Mouse (Mus musculus) gastrocnemius, postnatal 25 days (tissue): Measurements from ENCODE around the gene Mecr. TPM values are rescaled to one million over a fixed set of nuclear protein-coding genes. Genes with fewer than 3 reads are reported as not detected.

Experiments
- DNase-seq: peaks from one replicate; pipeline ENCODE4 v3.0.0; 2022
- total RNA-seq, 2 experiments: library from RNA; stranded (reverse); gene quantifications; 1 replicate in 1 of 2; 2 replicates in 1 of 2; pipeline ENCODE4 v1.2.3; 2021

The Mecr gene
- total RNA-seq, 2 experiments from 2014 or later: 24.0 to 24.6 TPM

GRCm38 (mm10) chr4:131836351-131836881 lies 6.9 kb upstream of the Mecr start:
- DNase-seq: no peak

- peak; percentile 21 for DNase-seq
These were observed 6.3 kb upstream of the Mecr start for GRCm38 (mm10) chr4:131836891-131837491.

GRCm38 (mm10) chr4:131837872-131838524 lies 5.3 kb upstream of the Mecr start, which contains the start of gene Ptpru:
Gene Ptpru (minus strand): TSS chr4:131838288.
- DNase-seq: peak; percentile 81

- DNase-seq: no peak
These were observed 2.9 kb downstream of the Mecr start for GRCm38 (mm10) chr4:131845991-131846778.

- no peak for DNase-seq
These were observed 4.8 kb downstream of the Mecr start for GRCm38 (mm10) chr4:131848082-131848481.

- peak; percentile 24 for DNase-seq
These were observed 6.8 kb downstream of the Mecr start for GRCm38 (mm10) chr4:131849986-131850638.

GRCm38 (mm10) chr4:131854950-131855349 lies 11.7 kb downstream of the Mecr start:
- no peak for DNase-seq

- peak; percentile 50 for DNase-seq
These were observed 17.4 kb downstream of the Mecr start for GRCm38 (mm10) chr4:131860492-131861340.

- DNase-seq: no peak
These were observed 18.1 kb downstream of the Mecr start for GRCm38 (mm10) chr4:131861341-131861739.

- DNase-seq: no peak
These were observed 29.5 kb downstream of the Mecr start for GRCm38 (mm10) chr4:131872672-131873292.

- DNase-seq: peak; percentile 97
These were observed 30.3 kb downstream of the Mecr start, which contains the start of gene Srsf4 for GRCm38 (mm10) chr4:131873293-131874168. Gene Srsf4 (plus strand): TSS chr4:131873617.

- no peak for DNase-seq
These were observed 30.9 kb downstream of the Mecr start for GRCm38 (mm10) chr4:131874169-131874536.

GRCm38 (mm10) chr4:131874567-131874966 lies 31.3 kb downstream of the Mecr start:
- no peak for DNase-seq

GRCm38 (mm10) chr4:131875242-131875641 lies 32.0 kb downstream of the Mecr start:
- no peak for DNase-seq

- DNase-seq: no peak
These were observed 33.6 kb downstream of the Mecr start for GRCm38 (mm10) chr4:131876836-131877235.

GRCm38 (mm10) chr4:131879692-131880091 lies 36.4 kb downstream of the Mecr start:
- no peak for DNase-seq

GRCm38 (mm10) chr4:131881306-131881705 lies 38.0 kb downstream of the Mecr start:
- no peak for DNase-seq

GRCm38 (mm10) chr4:131883571-131883970 lies 40.3 kb downstream of the Mecr start:
- DNase-seq: peak; percentile 30

- no peak for DNase-seq
These were observed 42.1 kb downstream of the Mecr start for GRCm38 (mm10) chr4:131885376-131885775.

- DNase-seq: no peak
These were observed 45.3 kb downstream of the Mecr start for GRCm38 (mm10) chr4:131888564-131888963.
